Mouse (Mus musculus) thymus, postnatal 4 days (tissue): ENCODE measurements at regions not wholly inside any gene's neighbourhood (a gene's known extent, or its start where the extent isn't known, plus 50 kb on each side); places are given as distances from the start of the nearest gene placed in this dataset.

ENCODE experiments used
- DNase-seq: peaks from one replicate; pipeline ENCODE4 v3.0.0; 2021

GRCm38 (mm10) chr15:67278869-67279268 is 778.2 kb upstream of the Lrrc6 start:
- DNase-seq = no peak

- DNase-seq = no peak
These were observed 774.3 kb upstream of the Lrrc6 start for GRCm38 (mm10) chr15:67275058-67275457.

DNA sequence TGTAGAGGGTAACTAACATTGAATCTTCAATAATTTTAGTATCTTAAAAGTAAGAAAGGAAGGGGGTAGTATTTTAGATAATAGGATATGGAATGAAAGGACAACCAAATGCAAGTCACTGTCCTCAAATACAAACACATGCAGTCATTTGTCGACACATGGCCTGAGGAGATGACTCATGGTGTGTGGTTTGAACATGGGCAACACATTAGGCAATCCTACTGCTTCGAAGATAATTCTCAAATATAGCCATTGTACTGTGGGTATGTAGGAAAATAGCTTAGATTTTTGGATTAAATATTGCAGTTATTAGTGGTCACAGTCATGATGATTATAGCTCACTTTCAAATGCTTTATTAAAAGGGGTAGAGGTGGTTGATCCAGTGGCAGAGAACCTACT is 771.7 kb upstream of the Lrrc6 start:
- no peak for DNase-seq

GRCm38 (mm10) chr15:67263723-67264122 is 763.0 kb upstream of the Lrrc6 start:
- DNase-seq = no peak

DNA sequence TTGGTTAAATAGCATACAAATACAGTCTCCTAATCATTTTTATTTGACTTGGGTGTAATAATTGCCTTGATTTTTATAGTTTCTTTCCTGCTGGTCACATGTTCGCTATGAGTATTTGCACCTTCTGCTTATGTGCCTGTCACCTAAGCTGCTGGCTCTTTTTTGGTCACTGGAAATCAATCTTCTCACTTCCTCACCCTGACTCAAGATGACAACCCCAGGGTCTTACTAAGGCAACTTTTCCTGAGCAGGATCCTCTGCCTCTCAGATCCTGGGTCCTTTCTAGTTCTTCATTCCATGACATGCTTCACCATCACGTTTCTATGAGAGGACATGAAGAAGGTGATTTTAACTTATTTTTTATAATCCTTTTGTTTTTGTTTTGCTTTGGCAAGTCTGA is 762.6 kb upstream of the Lrrc6 start:
- DNase-seq = no peak

DNA sequence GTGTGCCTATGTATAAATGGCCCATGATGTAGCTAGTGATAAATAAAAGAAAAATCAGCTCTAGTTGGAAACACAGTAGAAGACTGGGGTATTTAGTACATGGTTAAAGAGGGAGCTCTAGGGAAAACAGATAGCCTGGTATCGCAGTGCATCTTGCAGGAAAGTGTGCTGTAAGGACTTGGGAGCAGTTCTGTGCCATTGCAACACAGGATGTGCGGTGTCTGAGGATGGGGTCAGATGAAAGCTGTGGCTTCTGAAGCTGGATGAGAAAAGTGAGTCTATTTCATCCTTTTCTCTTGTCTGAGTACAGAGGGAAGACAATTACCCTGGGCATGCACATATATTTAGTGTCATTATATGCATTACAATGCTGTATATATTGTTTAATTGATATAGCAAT is 761.6 kb upstream of the Lrrc6 start:
- no peak for DNase-seq

DNA sequence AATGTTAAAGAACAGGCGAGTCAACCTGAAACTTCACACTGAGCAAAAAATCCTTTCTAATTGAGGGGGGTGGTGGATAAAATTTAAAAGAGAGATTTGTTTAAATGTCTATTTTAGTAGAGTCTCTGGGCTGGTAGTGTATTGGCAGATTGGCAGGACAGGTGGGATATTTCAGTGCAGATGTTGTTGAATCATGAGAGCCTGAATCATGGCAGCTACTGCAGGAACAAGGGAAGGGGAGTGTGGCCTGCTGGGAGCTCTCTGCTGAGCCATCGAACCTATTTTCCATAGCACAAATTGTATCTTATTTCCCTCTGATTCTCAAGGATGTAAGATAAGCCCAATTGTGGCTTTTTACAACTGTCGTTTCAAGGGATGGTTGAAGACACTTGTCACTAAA is 760.0 kb upstream of the Lrrc6 start:
- no peak for DNase-seq

- DNase-seq = no peak
These were observed 748.4 kb upstream of the Lrrc6 start for GRCm38 (mm10) chr15:67249147-67249546.

- no peak for DNase-seq
These were observed 747.8 kb upstream of the Lrrc6 start for GRCm38 (mm10) chr15:67248471-67248870.

DNA sequence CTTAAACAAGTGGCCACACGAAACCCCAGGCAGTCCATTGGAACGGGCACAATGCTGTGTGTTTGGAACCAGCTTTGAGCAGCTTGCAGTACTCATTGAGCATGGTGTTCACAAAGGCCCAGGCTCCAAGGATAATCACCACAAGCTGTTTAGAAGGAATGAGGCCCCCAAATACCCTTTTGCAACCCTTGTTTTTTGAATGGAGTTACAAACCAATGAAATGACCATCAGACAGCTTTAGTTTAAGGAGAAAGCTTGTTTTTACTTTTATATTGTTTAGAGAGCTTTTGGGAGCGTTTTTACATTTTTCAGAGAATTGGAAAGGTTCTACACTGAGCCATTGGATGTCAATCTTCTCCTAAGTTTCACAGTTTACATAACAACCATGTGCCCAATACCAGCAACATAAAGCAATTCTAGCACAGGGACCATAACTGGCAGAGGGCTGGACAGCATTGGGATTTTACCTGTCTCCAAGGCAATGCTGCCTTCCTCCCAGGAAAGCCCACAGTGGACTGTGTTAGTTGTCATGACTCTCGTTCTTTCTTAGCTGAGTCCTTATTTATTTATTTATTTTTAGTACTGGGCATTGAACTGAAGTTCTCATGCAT is 745.1 kb upstream of the Lrrc6 start:
- DNase-seq = no peak

DNA sequence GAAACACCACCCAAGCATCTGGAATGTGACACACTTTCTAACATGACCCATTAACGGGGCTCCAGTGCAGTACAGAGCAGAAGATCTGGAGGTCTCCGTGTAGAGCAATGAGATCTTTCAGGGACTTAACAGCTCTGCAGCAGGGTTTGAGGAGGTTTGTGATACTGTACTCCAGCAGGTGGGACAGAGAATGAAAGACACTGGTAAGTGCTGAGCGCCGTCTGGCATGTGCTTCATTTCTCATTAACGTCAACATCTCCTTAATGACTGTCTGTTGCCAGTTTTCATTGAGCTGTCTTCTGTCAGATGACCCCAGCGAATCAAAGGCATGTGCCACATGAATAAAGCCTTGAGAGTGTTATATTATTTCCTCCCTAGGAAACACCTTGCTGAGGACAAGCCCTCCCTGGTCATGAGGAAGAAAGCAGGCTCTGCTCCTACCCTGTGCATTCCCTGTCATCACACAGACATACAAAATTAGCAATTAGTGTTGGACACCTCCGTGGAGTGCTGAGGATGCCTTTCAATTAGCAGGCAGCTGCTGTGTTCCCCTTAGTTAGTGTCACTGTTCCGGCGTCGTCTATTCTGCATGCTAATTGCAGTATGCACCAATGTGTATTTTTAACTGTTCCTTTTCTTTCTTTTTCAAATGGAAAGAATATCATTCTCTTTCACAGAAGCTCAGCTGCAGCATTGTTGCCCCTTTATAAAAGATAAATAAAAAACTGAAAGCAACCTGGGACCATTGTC is 744.4 kb upstream of the Lrrc6 start:
- no peak for DNase-seq

DNA sequence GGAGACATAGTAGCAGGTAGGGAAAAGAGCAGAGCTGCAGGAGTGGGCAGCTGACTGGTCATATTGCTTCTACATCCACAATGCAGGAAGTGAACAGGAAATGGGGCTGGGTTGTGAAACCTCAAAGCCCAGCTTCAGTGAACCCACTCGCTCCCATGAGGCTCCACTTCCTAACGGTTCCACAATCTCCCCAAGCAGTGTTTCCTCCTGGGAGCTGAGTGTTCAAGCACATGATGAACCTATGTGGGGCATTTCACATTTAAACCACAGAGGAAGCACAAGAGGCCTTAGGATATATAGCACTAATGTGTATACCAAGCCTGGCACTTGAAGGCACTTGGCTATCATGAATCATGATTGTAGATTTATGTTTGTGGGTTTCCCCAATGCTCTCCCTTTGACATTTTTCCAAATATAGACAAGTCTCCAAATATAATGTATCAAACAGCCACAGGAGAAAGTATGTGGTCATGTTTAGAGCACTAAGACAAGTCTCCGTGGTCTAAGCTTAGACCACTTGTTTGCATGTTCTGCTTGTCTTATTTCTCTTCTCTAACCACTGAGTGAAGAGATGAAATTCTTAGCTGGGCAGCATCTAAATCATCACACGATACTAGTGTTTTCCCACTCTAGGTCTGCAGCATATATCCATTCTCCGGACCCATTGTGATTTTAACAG is 734.5 kb upstream of the Lrrc6 start:
- DNase-seq = no peak

DNA sequence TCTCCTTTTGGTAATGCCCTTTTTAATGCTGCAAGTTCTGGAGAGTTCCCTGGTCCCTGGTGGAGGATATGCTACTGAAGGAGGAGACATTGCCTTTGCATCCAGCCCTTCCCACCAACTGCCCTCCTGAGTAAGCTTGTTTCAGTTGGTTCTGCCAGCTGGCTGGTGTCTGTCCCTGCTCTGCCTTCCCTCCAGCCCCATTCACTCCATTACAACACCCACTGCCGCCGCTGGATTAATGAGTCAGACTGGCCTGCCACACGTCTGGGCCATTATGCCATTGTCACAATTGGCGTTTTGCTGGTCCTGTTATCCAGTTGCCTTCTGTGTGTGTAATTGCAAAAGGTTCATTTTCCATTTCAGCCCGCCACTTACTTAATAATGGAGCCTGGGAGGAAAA is 728.6 kb upstream of the Lrrc6 start:
- DNase-seq = no peak

DNA sequence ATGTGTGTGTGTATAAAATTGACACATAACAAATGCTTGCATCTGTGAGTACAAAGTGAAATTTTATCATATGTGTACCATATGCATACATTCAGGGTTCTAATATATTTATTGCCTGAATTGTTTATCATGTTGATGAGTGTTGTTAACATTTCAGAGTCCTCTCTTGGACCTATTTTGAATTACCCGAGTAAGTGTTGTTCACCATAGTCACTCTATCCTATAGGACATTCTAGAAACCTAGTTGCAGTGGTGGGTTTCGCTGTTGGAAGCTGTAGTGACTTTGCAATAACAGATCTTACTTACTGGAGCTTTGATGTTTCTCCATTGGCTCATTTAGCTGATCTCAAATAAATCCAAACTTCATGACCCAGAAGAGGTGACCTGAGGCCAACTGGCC is 727.9 kb upstream of the Lrrc6 start:
- no peak for DNase-seq

DNA sequence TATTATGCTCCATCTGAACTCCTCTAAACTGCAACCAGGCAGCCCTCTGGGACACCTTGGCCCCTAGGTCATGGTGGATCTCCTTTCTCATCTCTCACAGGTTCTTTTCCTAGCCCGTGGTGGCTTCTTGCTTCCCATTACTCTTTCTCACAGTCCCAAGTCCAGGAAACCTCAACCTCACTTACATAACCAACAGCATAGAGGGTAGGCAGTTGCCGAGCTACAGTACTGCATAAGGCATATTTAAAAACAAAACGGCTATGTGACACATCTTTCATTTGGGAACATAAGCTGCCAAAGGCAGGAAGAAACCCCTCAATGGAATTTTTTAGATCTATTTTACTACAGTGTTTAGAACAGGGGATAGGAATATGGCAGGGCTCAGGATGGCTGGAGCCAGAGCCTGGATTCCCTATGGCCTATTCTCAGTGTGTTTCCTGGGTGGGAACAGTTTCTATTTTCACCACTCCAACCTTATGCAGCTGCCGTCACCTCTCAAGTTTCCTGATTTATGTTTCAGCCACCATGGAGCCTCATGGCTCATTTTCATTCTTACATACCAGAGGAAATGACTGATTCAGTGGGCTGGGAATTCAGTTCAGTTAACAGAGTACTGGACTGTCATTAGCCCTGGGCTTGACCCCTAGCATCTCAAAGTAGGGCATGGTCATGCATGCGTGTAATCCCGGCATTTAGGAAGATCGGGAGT is 726.9 kb upstream of the Lrrc6 start:
- no peak for DNase-seq

DNA sequence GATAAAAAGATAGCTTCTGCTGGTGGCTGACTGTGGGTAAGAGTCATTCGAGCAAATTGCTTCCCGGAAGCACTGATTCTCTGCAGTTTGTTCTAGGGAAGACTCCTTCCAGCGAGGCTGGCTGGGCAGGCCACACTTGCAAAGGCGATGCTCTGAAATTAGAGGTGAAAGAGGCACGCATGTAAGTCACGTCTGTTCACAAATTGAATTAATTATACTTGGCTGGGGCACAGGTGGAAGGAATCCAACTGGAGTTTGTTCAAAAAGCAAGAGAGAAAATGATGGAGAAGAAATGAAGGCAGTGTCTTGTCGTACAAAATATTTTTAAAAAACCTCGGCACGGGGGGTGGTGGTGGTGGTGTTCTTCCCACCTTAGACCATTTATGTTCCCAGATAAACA is 726.2 kb upstream of the Lrrc6 start:
- DNase-seq = no peak
